Comparison of ENCODE assay signal across 23 mouse cellular contexts in genomic region chr7:38129491-38129890, GRCm38 (mm10). TPM values are rescaled to one million over a fixed set of nuclear protein-coding genes. Genes with fewer than 3 reads are reported as not detected.
DNase-seq lines count a peak whose midpoint lies in the region; ATAC-seq lines count a peak whose summit lies in the region.
"Had no signal": no experiment of that assay in that cellular context is flagged by ENCODE, and none has a peak within 500 bp of the region (broad histone marks: within the 10 kb centered on the region; RNA-seq: fewer than 3 reads in every experiment).

No protein-coding gene starts in this region.

- peaks cover 35% of the 10 kb centered on the region for H3K4me1 ChIP-seq in limb, embryonic 12.5 days (replicated peaks)

- peak overlapping the region; percentile 48 for H3K4me2 ChIP-seq in limb, embryonic 12.5 days
- H3K4me2 ChIP-seq: forebrain, embryonic 13.5 days; heart, embryonic 11.5 days; hindbrain, embryonic 13.5 days had no signal

- no peak for ATAC-seq in limb, embryonic 12.5 days (ENCODE audit: insufficient number of reproducible peaks, insufficient read depth, low FRiP score, low TSS enrichment, low read depth)
- no peak for ATAC-seq in granulocyte monocyte progenitor cell, adult 5-6 weeks (replicated peaks; ENCODE audit: poor library complexity, severe bottlenecking)
- ATAC-seq: activated CD4-positive, CD25-positive, alpha-beta regulatory T cell, adult 4 months; forebrain, embryonic 13.5 days; forebrain, embryonic 16.5 days; hindbrain, embryonic 16.5 days; inflammation-experienced regulatory T-cells, adult 6 months; intestine, postnatal 0 days had no signal

- H3K4me3 ChIP-seq in limb, embryonic 12.5 days (replicated peaks) = no peak overlapping the region
- H3K4me3 ChIP-seq: embryonic facial prominence, embryonic 13.5 days; forebrain, embryonic 10.5 days; forebrain, embryonic 13.5 days; hindbrain, embryonic 13.5 days had no signal

- H3K36me3 ChIP-seq in limb, embryonic 12.5 days = no peaks in the 10 kb centered on the region
- H3K36me3 ChIP-seq: embryonic facial prominence, embryonic 13.5 days; forebrain, embryonic 10.5 days; hindbrain, embryonic 13.5 days had no signal

- no peaks in the 10 kb centered on the region for H3K9me3 ChIP-seq in limb, embryonic 12.5 days
- H3K9me3 ChIP-seq: embryonic facial prominence, embryonic 13.5 days; forebrain, embryonic 10.5 days; forebrain, embryonic 13.5 days; hindbrain, embryonic 13.5 days had no signal

- 49% methylated on average over 6 of the region's 6 CpGs for WGBS in limb, embryonic 12.5 days

- peak; percentile 75 to 76 for DNase-seq in cerebellum, postnatal 10 days
- DNase-seq in cerebellum, adult 8-10 months = no peak
- peak; percentile 51 for DNase-seq in left cerebral cortex, postnatal 4 days
- no peak for DNase-seq in left cerebral cortex, postnatal 36 days (ENCODE audit: low spot score in 2 of 2)
- DNase-seq: adrenal gland, adult 8-10 months; adrenal gland, postnatal 25 days; cerebellum, adult 18-20 months; cerebellum, adult 9-11 months; gastrocnemius, postnatal 10 days; gastrocnemius, postnatal 36 days; heart, adult 11 months had no signal

- no peak overlapping the region for H3K9ac ChIP-seq in limb, embryonic 12.5 days (replicated peaks)
- H3K9ac ChIP-seq: embryonic facial prominence, embryonic 13.5 days; forebrain, embryonic 13.5 days; hindbrain, embryonic 13.5 days had no signal

- intact Hi-C loops in left cerebral cortex, postnatal 4 days (cut with DNase I) = no loop called here
- intact Hi-C loops in left cerebral cortex, postnatal 36 days (cut with DNase I) = no loop called here

- peak overlapping the region; percentile 83 for H3K27ac ChIP-seq in limb, embryonic 12.5 days
- H3K27ac ChIP-seq: embryonic facial prominence, embryonic 13.5 days; forebrain, embryonic 10.5 days; forebrain, embryonic 13.5 days; hindbrain, embryonic 13.5 days had no signal

- H3K27me3 ChIP-seq in limb, embryonic 12.5 days = no peaks in the 10 kb centered on the region
- H3K27me3 ChIP-seq: embryonic facial prominence, embryonic 13.5 days; forebrain, embryonic 13.5 days had no signal

RNA-seq across cellular contexts. Expression of gene Ccne1, which starts 22.2 kb away (rescaled TPM):
- total RNA-seq in left cerebral cortex, postnatal 4 days (2021) = 1 to 10 TPM; 8.7 to 8.8 TPM
- 10 to 100 TPM; 17.8 to 19.8 TPM for total RNA-seq in left cerebral cortex, postnatal 36 days (2021)
- 84.6 and 85.6 TPM in 2 replicates for polyA plus RNA-seq in limb, embryonic 12.5 days (2016; fragmentation: Nextera tagmentation; extraction: Ambion mirVana)
- 22.4 and 23.1 TPM in 2 replicates for total RNA-seq in granulocyte monocyte progenitor cell, adult 5-6 weeks (2014; fragmentation: Nextera tagmentation)
- total RNA-seq in granulocyte monocyte progenitor cell, adult 5-6 weeks (2017) = 20.9 and 25.7 TPM in 2 replicates

RNA-seq across cellular contexts. Expression of gene 1600014C10Rik, which starts 53.5 kb away (rescaled TPM):
- total RNA-seq in left cerebral cortex, postnatal 4 days (2021) = 10 to 100 TPM; 15.5 to 16.5 TPM
- 10 to 100 TPM; 23.8 to 24.5 TPM for total RNA-seq in left cerebral cortex, postnatal 36 days (2021)
- 15.1 and 15.6 TPM in 2 replicates for polyA plus RNA-seq in limb, embryonic 12.5 days (2016; fragmentation: Nextera tagmentation; extraction: Ambion mirVana)
- 31.3 and 39.0 TPM in 2 replicates for total RNA-seq in granulocyte monocyte progenitor cell, adult 5-6 weeks (2014; fragmentation: Nextera tagmentation)
- 23.6 and 31.1 TPM in 2 replicates for total RNA-seq in granulocyte monocyte progenitor cell, adult 5-6 weeks (2017)

Comparison
In these comparisons a context has a peak if more than half of its experiments do, and no peak if none do; other contexts are left out.
1. DNase-seq: peak in cerebellum, postnatal 10 days (2 of 2) and left cerebral cortex, postnatal 4 days (single experiment); none in cerebellum, adult 8-10 months (single experiment) and left cerebral cortex, postnatal 36 days (0 of 2).